Mouse (Mus musculus) olfactory bulb, adult 2 months (tissue): ENCODE measurements around the gene Ttll11. TPM values are rescaled to one million over a fixed set of nuclear protein-coding genes. Genes with fewer than 3 reads are reported as not detected.

Experiments used
- H3K27ac ChIP-seq: fragments of 200-500 bp; 2 replicates; pipeline ENCODE4 v1.5.1; 2012; ENCODE audit warnings: low read depth, low read length; ENCODE audit not compliant: insufficient read depth
- H3K4me1 ChIP-seq: fragments of 200-500 bp; 2 replicates; pipeline ENCODE4 v1.6.1; 2012; ENCODE audit warnings: low read length; ENCODE audit not compliant: control insufficient read depth, insufficient read depth
- H3K4me3 ChIP-seq: fragments of 200-500 bp; 2 replicates; pipeline ENCODE4 v1.5.1; 2012; ENCODE audit warnings: mild to moderate bottlenecking, low read depth, low read length, moderate library complexity; ENCODE audit not compliant: insufficient read depth
- CTCF ChIP-seq: fragments of 200-500 bp; IDR thresholded peaks from 2 replicates; pipeline ENCODE4 v1.5.1; 2012; ENCODE audit warnings: low read depth, mild to moderate bottlenecking, low read length, moderate library complexity; ENCODE audit not compliant: insufficient read depth
- POLR2A ChIP-seq: fragments of 200-500 bp; IDR thresholded peaks from 2 replicates; pipeline ENCODE4 v1.6.1; 2012; ENCODE audit warnings: mild to moderate bottlenecking, low read depth, low read length, moderate library complexity; ENCODE audit not compliant: insufficient read depth
- WGBS: fragments of 180-500 bp; shearing (Covaris S2); methylation state at CpG from one replicate; pipeline ENCODE4 v1.1.7; 2018; 5-methylcytosine and 5-hydroxymethylcytosine counted together
- polyA plus RNA-seq: library from polyadenylated mRNA; stranded (reverse); fragments of >200 nt; gene quantifications from 2 replicates; pipeline ENCODE4 v1.2.4, GENCODE M21; 2012; ENCODE audit warnings: low replicate concordance; ENCODE audit not compliant: missing spikeins, insufficient read depth, insufficient read length

Gene Ttll11
- polyA plus RNA-seq, 1 experiment: not detected

GRCm38 (mm10) chr2:35955211-35955610 is 24.5 kb downstream of the Ttll11 start:
- H3K27ac ChIP-seq: no peak overlapping the region
- no peak overlapping the region for H3K4me3 ChIP-seq
- WGBS: 54% methylated on average over 5 of the region's 5 CpGs
- no peak for TF ChIP-seq POLR2A
- no peak for TF ChIP-seq CTCF
- H3K4me1 ChIP-seq: peaks cover 23% of the 10 kb centered on the region

GRCm38 (mm10) chr2:35952187-35952958 is 27.3 kb downstream of the Ttll11 start:
- Histone ChIP-seq H3K4me1 (peaks cover 23% of the 10 kb centered on the region), H3K4me3 (no peak overlapping the region), H3K27ac (peak overlapping the region; percentile 69)
- WGBS: 18% methylated on average over 16 of the region's 16 CpGs
- TF ChIP-seq POLR2A (no peak), CTCF (no peak)

DNA sequence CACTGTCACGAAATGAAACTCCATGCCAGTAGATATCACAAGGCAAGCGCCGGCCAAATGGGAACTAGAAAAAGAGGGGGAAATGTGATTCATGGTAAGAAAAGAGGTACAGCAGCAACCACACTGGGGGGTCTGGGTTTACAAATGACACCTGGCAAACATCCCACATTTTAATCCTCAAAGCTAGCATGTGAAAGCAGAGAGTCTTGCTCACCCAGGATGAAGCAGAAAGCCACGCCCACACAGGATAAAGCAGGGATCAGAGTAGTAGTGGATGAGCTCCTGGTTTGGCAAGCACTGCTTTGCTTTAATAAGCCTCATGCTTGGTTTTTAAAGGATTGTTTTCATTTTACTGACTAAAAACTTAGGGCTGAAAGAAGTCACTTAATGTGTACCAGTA is 34.8 kb downstream of the Ttll11 start:
- 87% methylated on average over 4 of the region's 4 CpGs for WGBS
- no peak overlapping the region for H3K27ac ChIP-seq
- peaks cover 6% of the 10 kb centered on the region; the same call in 1 of the 2 replicates for H3K4me1 ChIP-seq
- TF ChIP-seq POLR2A: no peak
- TF ChIP-seq CTCF: no peak
- no peak overlapping the region for H3K4me3 ChIP-seq

- Histone ChIP-seq H3K27ac (no peak overlapping the region), H3K4me1 (peaks cover 6% of the 10 kb centered on the region; the same call in 1 of the 2 replicates), H3K4me3 (no peak overlapping the region)
- TF ChIP-seq POLR2A (no peak), CTCF (no peak)
- WGBS: 92% methylated on average over 9 of the region's 9 CpGs
Measured at GRCm38 (mm10) chr2:35942960-35943359, 36.8 kb downstream of the Ttll11 start.

DNA sequence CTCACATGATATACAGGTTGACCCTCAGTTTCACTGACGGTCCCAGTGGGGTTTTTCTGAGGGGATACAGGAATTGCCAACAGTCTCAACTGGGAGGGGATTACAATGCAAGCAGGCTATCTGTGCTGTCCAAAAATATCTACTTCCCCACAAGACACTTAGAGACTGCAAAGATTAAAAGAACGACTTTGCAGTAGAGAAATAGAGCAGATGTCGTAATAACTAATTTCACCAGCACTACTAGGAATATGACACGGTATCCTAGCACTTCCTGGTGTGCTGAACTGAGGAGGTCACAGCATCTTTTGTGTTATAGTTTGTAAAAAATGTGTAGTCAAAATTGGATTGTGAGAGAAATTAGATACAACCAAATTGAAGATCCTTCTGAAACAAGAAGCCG is 44.7 kb downstream of the Ttll11 start:
- WGBS: 65% methylated on average over 5 of the region's 5 CpGs
- no peak overlapping the region for H3K27ac ChIP-seq
- H3K4me1 ChIP-seq: 0 out of 2 replicates have a peak, but pooled peaks cover 5% of the 10 kb centered on the region
- no peak overlapping the region for H3K4me3 ChIP-seq
- TF ChIP-seq CTCF: no peak
- TF ChIP-seq POLR2A: no peak

GRCm38 (mm10) chr2:35933116-35933515 is 46.6 kb downstream of the Ttll11 start:
- WGBS: 95% methylated on average over 13 of the region's 13 CpGs
- H3K4me1 ChIP-seq: 0 out of 2 replicates have a peak, but pooled peaks cover 5% of the 10 kb centered on the region
- no peak overlapping the region for H3K4me3 ChIP-seq
- TF ChIP-seq POLR2A (no peak), CTCF (no peak)
- H3K27ac ChIP-seq: no peak overlapping the region

- no peak for TF ChIP-seq CTCF
- no peak for TF ChIP-seq POLR2A
- 86% methylated on average over 3 of the region's 3 CpGs for WGBS
- Histone ChIP-seq H3K4me3 (no peak overlapping the region), H3K27ac (no peak overlapping the region), H3K4me1 (0 out of 2 replicates have a peak, but pooled peaks cover 5% of the 10 kb centered on the region)
Measured at GRCm38 (mm10) chr2:35931619-35932018, 48.1 kb downstream of the Ttll11 start.

- H3K27ac ChIP-seq: no peak overlapping the region
- H3K4me3 ChIP-seq: no peak overlapping the region
- 0 out of 2 replicates have a peak, but pooled peaks cover 5% of the 10 kb centered on the region for H3K4me1 ChIP-seq
- no peak for TF ChIP-seq POLR2A
- peak; percentile 83 for TF ChIP-seq CTCF
- WGBS: 37% methylated on average over 11 of the region's 11 CpGs
Measured at GRCm38 (mm10) chr2:35930498-35931149, 49.1 kb downstream of the Ttll11 start.

DNA sequence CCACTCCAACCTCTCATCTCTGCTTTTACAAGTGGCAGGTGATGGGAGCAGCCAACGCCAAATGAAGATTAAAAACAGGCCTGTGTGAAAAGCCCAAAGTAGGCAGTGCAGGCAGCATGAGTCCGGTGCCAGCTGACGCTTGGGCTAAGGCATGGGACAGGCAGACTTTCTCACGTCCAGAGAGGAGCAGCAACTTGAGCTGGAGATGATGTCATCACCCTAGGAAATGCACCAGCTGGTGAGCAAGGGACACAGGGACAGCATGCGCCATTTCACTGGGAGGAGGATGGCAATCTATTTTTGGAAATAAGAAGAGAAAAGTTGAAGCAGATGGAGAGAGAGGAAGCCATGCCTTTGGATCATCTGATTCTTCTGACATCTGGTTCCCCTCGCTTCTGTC is 51.6 kb downstream of the Ttll11 start:
- no peaks in the 10 kb centered on the region for H3K4me1 ChIP-seq
- H3K27ac ChIP-seq: no peak overlapping the region
- H3K4me3 ChIP-seq: no peak overlapping the region
- WGBS: 83% methylated on average over 6 of the region's 6 CpGs
- TF ChIP-seq CTCF (no peak), POLR2A (no peak)
